Mouse (Mus musculus) ES-E14 (cell line): ENCODE data around the gene Tkt.

Experiments used
- CHD2 ChIP-seq: IDR thresholded peaks from 2 replicates; pipeline ENCODE4 v1.6.1; 2014; ENCODE audit warnings: mild to moderate bottlenecking, low read depth, low read length, inconsistent platforms
- HCFC1 ChIP-seq: IDR thresholded peaks from 2 replicates; pipeline ENCODE4 v1.6.1; 2012; ENCODE audit warnings: low read length, inconsistent platforms, borderline replicate concordance; ENCODE audit not compliant: insufficient read depth
- MAFK ChIP-seq: IDR thresholded peaks from 2 replicates; pipeline ENCODE4 v1.6.1; 2014; ENCODE audit warnings: mild to moderate bottlenecking, low read depth, low read length, inconsistent platforms; ENCODE audit not compliant: insufficient read depth
- ZC3H11A ChIP-seq: IDR thresholded peaks from 2 replicates; pipeline ENCODE4 v1.6.1; 2012; ENCODE audit warnings: low read depth, mild to moderate bottlenecking, inconsistent platforms, low read length, borderline replicate concordance

GRCm38 (mm10) chr14:30559321-30559850 lies 11.2 kb downstream of the Tkt start:
- TF ChIP-seq ZC3H11A (no peak), MAFK (no peak), CHD2 (no peak), HCFC1 (no peak)
